Mouse (Mus musculus): ENCODE results near the gene Pygm.

Pygm gene

GRCm38 (mm10) chr19:6407109-6407508, 22.9 kb downstream of the Pygm start:
- in situ Hi-C loops (cut with MboI; ENCODE audit: low sequenced_read_pairs) = no loop called here

DNA sequence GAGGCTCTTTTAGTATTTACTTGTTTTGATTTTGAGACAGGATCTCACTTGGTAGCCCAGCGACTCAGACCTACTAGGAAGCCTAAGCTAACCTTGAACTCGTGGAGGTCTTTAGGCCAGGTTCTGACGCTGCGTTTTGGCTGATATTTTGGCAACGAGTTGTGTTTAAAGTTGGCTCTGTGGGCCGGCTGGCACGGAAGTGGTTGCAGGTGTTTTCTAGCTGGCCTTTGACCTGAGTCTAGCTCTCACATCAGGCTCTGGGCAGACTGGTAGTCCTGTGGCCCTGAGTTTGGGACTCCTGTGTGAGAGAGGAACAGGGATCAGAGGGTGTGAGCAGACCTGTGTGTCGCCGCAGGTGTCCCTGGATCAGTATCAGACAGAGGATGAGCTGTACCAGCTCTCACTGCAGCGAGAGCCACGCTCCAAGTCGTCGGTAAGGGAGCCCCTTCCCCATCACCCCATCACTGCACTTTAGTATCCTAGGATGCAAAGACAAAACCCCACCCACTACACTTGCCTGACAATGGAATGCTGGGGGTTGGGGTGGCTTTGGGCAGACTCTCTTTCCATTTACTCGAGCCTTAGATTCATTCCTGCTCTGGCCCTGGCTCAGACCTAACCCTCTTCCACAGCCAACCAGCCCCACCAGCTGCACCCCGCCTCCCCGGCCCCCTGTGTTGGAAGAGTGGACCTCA, 23.8 kb downstream of the Pygm start:
- in situ Hi-C loops (cut with MboI; ENCODE audit: low sequenced_read_pairs) = no loop called here

GRCm38 (mm10) chr19:6408749-6409148, 24.6 kb downstream of the Pygm start:
- in situ Hi-C loops (cut with MboI; ENCODE audit: low sequenced_read_pairs) = no loop called here

- in situ Hi-C loops (cut with MboI; ENCODE audit: low sequenced_read_pairs) = no loop called here
Observed at GRCm38 (mm10) chr19:6409176-6409575, 25.0 kb downstream of the Pygm start.

- in situ Hi-C loops (cut with MboI; ENCODE audit: low sequenced_read_pairs) = no loop called here
Observed at GRCm38 (mm10) chr19:6409936-6410335, 25.7 kb downstream of the Pygm start.

GRCm38 (mm10) chr19:6412798-6413197, 28.6 kb downstream of the Pygm start:
- in situ Hi-C loops (cut with MboI; ENCODE audit: low sequenced_read_pairs) = no loop called here

- in situ Hi-C loops (cut with MboI; ENCODE audit: low sequenced_read_pairs) = no loop called here
Observed at GRCm38 (mm10) chr19:6415454-6415853, 31.3 kb downstream of the Pygm start.

GRCm38 (mm10) chr19:6416124-6416770, 32.0 kb downstream of the Pygm start:
- in situ Hi-C loops (cut with MboI; ENCODE audit: low sequenced_read_pairs) = no loop called here

- in situ Hi-C loops (cut with MboI; ENCODE audit: low sequenced_read_pairs) = no loop called here
Observed at GRCm38 (mm10) chr19:6416894-6417761, 32.9 kb downstream of the Pygm start.

DNA sequence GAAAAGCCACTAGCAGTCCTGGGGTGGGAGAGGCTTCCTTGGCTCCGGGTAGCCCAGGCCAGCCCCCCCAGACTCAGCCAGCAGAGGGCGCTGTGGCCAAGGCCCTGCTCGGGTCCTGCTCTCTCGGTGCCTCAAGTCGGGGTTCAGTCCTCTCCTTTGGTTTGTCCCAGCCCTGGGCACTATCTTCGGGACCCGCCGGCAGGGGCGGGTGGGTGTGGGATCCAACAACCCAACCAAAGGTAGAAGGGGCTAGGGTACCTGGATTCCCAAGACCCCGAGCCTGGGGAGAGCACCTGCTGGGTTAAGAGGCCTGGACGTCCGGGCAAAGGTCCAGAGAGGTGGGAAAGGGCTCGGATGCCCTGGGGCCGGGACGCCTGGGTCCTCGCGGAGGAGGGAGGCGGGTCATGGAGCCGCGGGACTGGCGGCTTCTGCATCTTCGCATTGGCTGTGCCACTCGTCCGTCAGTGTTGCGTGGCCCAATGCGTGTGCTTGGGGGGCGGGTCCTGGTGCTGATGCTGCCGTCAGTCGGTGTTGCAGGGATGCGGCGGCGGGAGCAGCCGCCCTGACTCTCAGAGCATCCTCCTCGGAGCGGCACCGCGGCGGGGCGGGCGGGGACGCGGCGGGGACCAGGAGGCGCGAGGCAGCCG, 34.2 kb downstream of the Pygm start, which contains the start of gene Nrxn2:
Gene Nrxn2, plus strand, starts transcription at position 499 of the 647 bp plus-strand sequence.
- in situ Hi-C loops (cut with MboI; ENCODE audit: low sequenced_read_pairs) = no loop called here

DNA sequence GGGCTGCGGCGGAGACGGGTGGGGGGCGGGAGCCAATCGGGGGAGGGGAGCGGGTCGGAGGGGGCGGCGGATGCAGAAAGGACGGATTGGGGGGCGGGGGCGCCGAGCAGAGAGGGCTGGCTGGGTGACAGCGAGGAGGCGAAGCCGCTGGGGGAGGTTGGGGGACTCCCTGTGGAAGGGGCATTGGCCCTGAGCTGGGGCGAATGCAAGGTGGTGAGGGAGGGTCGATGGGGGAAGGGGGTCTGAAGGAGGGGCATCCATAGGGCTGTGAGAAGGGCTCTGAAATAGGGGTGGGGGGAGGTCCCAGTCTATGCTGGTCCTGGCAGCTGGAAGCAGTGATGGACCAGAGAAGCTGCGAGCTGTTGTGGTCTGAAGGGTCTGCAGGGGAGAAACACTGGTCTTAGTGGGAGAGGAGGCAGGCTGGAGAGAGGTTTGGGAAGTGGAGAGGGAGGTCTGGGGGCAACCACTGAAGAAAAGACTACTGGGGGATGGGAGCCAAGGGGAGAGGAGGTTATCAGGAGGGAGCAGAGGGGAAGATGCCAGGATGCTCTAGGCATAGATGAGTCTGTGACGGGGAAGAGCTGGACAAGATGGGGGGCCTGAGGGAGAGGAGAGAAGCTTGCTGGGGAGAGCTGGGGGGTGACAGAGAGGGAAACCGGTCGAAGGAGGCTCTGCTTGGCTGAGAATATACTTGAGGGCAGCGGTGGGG, 34.9 kb downstream of the Pygm start:
- in situ Hi-C loops (cut with MboI; ENCODE audit: low sequenced_read_pairs) = no loop called here

- in situ Hi-C loops (cut with MboI; ENCODE audit: low sequenced_read_pairs) = no loop called here
Observed at GRCm38 (mm10) chr19:6419805-6420310, 35.7 kb downstream of the Pygm start.

DNA sequence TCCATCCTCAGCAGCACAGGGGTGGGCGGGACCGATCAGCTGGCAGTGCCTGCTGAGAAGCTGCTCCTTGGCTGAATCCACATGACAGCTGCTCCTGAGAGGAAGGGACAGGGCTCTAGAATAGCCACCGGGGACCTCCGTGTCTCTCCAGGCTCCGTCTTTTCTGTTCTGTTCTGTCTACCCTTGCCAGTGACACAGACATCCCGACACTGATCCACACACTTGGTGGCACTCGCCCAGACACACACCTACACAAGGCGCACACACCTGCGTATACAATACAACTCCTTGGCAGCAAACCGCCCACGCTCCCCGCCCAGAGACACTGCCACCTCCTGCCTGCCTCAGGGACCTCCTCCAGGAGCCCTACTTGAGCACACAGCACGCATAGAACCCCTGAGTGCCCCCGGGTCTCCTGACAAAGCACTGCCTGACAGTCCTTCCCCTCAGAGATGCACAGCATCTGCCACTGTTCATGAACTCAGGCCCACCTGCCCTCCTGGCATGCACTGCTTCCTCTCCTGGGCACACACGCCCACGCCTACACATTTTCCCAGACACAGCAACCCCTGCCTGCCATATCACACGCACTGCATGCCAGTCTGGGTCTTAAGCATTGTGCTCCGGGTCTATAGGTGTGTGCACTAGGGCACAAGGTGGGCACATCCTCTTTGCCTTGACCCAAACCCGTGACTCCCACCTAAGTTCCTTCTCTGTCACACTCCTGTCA, 36.4 kb downstream of the Pygm start:
- in situ Hi-C loops (cut with MboI; ENCODE audit: low sequenced_read_pairs) = no loop called here

- in situ Hi-C loops (cut with MboI; ENCODE audit: low sequenced_read_pairs) = no loop called here
Observed at GRCm38 (mm10) chr19:6421211-6421590, 37.0 kb downstream of the Pygm start.

DNA sequence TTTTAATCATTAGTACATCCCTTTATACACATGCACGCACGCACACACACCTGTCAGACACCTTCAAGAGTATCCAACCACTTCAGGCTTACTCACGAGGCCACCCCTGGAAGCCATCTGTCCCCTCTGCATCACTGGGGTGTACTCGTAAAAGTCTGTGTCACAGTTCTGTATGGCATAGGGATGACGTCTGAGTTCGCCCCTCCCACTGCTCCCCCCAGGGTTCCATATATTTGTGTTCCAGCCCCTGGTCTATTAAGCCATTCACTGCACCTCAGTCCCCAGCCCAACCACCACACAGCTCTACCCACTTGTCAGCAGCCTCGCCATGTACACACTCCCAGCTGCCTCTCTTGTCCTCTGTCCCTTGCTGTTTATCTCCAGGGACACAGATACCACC, 37.8 kb downstream of the Pygm start:
- in situ Hi-C loops (cut with MboI; ENCODE audit: low sequenced_read_pairs) = no loop called here

DNA sequence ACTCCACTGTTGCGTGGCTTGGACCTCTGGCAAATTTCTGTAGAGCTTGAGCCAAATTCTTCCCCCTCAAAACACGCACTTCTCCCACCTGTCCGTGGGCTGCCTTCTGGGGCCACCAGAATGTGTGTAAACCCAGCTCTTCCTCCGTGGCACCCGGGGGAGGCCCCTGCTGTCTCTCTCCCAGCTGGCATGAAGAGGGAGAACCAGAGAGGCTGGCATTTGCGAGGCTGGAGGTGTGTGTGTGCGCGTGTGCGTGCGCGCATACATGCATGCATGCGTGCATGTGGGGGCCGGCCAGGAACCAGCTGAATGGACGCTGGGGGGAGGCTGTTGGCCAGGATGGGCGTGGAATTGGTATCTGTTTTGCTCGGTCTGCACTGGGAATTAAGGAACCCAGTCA, 39.0 kb downstream of the Pygm start:
- in situ Hi-C loops (cut with MboI; ENCODE audit: low sequenced_read_pairs) = no loop called here

DNA sequence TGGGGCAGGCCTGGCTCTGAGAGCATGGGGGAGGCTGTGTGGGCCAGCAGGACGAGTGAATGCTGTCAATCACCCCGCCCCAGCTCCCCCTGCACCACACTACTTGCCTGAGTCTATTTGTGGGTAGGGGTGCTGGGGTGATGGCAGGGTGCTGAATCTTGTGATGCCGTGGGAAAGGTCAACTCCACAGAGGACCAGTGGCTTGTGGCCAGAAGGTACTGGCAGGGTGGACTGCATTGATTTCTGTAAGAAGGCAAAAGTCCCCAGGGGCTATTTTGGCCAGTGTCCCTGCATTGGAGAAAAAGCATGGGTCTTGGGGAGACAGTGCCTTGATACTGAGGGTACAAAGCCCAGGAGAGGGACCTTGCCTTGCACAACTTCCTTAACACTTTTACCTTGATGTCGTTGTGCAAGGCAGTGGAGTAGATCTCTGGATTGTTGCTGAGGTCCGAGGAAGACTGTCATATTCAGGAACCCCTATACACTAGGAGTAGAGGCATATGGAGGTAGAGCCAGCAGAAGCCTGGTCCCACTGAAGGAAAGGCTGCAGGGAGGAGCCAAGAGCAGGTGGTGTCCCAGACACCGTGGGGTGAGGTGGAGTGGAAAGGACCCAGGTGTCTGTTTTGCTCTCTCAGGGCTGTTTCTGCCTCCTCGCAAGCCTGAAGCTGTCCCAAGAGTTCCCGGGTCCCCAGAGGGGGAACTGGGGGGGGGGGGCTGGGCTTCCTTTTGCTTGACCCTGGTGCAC, 40.1 kb downstream of the Pygm start:
- in situ Hi-C loops (cut with MboI; ENCODE audit: low sequenced_read_pairs) = no loop called here

DNA sequence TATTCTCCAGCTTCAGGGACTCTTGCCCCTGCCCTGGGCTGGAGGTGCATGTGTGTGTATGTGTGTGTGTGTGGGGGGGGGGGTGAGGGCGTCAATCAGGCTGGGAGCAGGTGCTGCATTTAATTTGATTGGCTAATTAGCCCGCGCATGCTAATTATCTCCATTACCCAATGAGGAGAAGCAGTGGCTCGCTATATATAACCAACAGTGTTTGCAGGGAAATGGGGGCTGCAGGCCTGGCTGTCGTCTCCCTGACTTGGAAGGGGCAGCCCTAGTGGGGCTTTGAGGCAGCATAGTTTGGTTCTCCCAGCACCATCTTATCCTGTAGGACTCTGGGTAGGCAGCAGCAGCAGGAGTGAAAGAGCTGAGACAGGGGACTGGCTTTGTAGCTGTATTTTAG, 41.4 kb downstream of the Pygm start:
- in situ Hi-C loops (cut with MboI; ENCODE audit: low sequenced_read_pairs) = no loop called here

Data from CH12F3 (cell line).